Mouse (Mus musculus): ENCODE results near the gene Traf2.

Gene Traf2

GRCm38 (mm10) chr2:25546811-25547491, at the start of gene Traf2:
TSS of gene Traf2 (minus strand) at chr2:25546940.
- peak; percentile 98 for DNase-seq

- DNase-seq: peak; percentile 47 to 54
Observed at GRCm38 (mm10) chr2:25591863-25592262, 45.1 kb upstream of the Traf2 start.

GRCm38 (mm10) chr2:25588227-25588907, 41.6 kb upstream of the Traf2 start:
- no peak for DNase-seq

GRCm38 (mm10) chr2:25587290-25587689, 40.5 kb upstream of the Traf2 start:
- no peak for DNase-seq

- DNase-seq: peak in 1 of 2 experiments; percentile 20
Observed at GRCm38 (mm10) chr2:25585601-25586000, 38.9 kb upstream of the Traf2 start.

- peak in 1 of 2 experiments; percentile 5 for DNase-seq
Observed at GRCm38 (mm10) chr2:25584856-25585255, 38.1 kb upstream of the Traf2 start.

DNA sequence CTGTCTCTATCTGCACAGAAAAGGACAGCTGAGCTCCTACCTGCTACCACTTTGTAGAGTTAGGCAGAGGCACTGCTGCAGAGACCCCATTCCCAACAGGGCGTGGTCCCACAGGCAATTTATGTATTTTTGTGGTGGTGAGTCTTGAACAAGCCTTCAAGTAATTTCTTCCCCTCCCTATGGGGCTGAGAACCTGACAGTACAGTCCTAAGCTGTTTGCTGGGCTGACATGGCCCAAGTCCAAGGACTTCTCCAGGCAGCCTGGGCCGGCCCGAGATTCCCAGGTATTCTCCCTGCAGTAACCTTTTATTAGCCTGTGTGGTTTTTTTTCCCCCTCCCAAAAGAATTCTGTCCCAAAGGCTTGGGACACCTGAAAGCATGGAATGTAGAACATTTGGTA, 37.4 kb upstream of the Traf2 start:
- peak; percentile 52 to 58 for DNase-seq

GRCm38 (mm10) chr2:25583571-25583970, 36.8 kb upstream of the Traf2 start:
- no peak for DNase-seq

GRCm38 (mm10) chr2:25583120-25583481, 36.4 kb upstream of the Traf2 start:
- DNase-seq: no peak

DNA sequence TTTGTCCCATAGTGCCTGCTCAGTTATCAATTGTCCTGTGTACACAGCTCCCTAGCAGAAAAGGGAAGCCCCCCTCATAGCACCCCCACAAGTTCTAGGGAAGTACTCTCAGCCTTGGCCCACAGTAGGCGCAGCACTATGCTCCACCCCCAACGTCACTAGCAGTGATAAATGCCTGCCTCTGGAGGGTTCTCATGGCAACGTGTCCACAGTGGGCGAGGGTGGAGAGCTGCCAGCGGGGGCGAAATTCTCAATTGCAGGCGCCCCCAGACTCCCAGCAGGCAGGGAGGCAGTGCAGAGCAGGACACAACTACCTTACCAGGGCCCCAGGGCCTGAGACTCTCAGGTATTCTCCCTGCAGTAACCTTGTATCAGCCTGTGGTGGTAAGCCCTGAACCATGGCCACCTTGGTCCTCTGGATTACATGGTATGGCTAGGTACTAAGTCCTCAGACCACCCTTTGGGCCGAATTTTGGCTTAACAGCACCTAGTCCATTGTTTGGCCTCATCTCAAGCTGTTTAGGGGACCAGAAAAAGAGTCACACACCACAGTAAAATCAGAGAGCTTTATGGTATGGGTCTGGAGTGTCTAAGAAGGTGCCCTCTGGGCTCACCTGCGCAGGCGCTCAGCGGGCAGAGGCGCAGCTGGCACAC, 35.9 kb upstream of the Traf2 start:
- DNase-seq: peak; percentile 51 to 55

GRCm38 (mm10) chr2:25581901-25582301, 35.2 kb upstream of the Traf2 start:
- DNase-seq: peak; percentile 90 to 91

GRCm38 (mm10) chr2:25581294-25581864, 34.6 kb upstream of the Traf2 start, which contains the start of gene Ajm1:
TSS of gene Ajm1 (minus strand) at chr2:25581757.
- DNase-seq: peak; percentile 75 to 84

- DNase-seq: peak; percentile 46 to 52
Observed at GRCm38 (mm10) chr2:25580621-25581101, 33.9 kb upstream of the Traf2 start.

DNA sequence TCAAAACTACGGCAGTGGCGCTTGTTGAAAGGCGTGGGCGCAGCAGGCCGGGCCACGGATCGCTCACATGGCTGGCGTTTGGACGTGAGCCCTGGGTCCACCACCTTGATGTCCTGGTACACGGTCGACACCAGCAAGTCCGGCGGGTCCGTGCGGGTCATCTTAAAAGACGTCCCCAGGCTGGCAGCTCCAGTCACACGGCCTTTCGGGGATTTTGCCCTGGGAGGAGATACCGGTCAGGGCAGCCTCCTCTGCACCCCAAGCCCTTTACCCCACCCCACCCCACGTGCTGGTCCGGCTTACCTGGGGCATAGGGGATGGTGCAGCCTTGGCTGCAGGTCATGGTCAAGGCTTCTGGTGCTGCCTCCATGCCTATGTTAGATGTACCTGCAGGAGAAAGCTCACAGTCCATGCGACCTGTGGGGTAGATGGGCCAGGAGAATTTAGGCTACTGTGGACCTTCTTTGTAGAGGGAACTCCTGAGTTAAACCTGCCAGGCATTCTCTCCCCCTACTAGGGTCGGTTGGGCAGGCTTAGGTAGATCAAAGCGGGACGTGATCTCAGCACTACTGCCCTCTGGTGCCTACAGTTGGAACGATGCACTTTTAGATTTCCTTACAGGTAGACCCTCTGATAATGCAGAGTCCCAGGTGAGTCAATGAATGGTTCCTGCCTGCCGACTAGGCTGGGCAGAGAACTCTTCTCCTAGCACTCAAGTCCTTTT, 33.2 kb upstream of the Traf2 start:
- peak; percentile 79 to 89 for DNase-seq

- peak; percentile 59 to 66 for DNase-seq
Observed at GRCm38 (mm10) chr2:25578796-25579736, 32.3 kb upstream of the Traf2 start.

DNA sequence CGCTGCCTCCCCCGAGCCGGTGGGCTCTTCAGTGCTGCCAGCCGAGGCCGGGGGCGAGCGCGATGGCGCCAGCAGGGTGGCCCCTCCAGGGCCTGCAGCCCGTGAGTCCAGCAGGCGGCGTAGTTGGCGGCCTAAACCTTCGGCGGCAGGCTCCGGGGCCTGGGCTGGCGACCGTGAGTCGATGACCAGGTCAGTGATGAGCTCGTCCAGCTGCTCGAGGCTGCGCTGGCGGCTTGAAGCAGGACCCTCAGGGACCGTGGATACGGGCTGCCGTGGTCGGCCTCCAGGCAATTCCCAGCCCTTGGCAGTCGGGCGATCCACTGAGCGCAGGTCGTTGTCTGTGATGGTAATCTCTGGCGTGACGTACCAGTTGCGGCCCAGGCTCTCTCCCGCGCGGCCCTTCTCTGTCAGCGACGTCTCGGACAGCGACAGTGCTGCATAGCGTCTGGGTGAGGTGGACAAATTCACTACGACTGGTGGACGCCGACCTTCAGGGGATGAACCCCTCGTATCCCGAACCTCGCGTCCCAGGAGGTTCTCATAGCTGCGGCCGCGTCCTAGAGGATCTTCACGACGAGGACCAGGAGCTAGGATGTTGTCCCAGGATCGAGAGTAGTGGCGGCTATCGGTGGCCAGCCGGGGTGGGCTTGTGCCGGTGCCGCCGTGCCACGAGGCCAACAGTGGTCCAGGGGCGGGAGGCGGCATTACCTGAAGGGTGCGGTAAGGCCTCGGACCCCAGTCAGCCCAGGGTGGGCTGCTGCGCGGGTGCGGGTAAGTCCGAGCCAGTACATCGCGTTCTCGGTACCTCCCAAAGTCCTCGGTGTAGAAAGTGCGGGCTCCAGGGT, 31.4 kb upstream of the Traf2 start:
- DNase-seq: peak; percentile 49 to 54

- DNase-seq: peak; percentile 49 to 51
Observed at GRCm38 (mm10) chr2:25576965-25577891, 30.5 kb upstream of the Traf2 start.

- DNase-seq: peak in 1 of 2 experiments; percentile 21
Observed at GRCm38 (mm10) chr2:25576028-25576850, 29.5 kb upstream of the Traf2 start.

Measured in cerebellum, postnatal 36 days (tissue).